In genomic region chr14:57187814-57188213, GRCm38 (mm10) we compare ENCODE assay signal across 28 mouse cellular contexts. TPM values are rescaled to one million over a fixed set of nuclear protein-coding genes. Genes with fewer than 3 reads are reported as not detected.
"Had no signal": no experiment of that assay in that cellular context is flagged by ENCODE, and none has a peak within 500 bp of the region (broad histone marks: within the 10 kb centered on the region; RNA-seq: fewer than 3 reads in every experiment).

No protein-coding gene starts in this region.

- H3K36me3 ChIP-seq: heart, embryonic 10.5 days; heart, embryonic 13.5 days; heart, embryonic 15.5 days; hindbrain, embryonic 13.5 days; hindbrain, embryonic 15.5 days; kidney, embryonic 15.5 days; limb, embryonic 12.5 days; liver, embryonic 12.5 days had no signal

- H3K9me3 ChIP-seq: heart, embryonic 10.5 days; heart, embryonic 13.5 days; heart, embryonic 15.5 days; hindbrain, embryonic 13.5 days; hindbrain, embryonic 15.5 days; kidney, embryonic 15.5 days; limb, embryonic 12.5 days; liver, embryonic 12.5 days had no signal

- ATAC-seq: hindbrain, postnatal 0 days; intestine, embryonic 16.5 days; liver, embryonic 12.5 days had no signal

- H3K27ac ChIP-seq: heart, embryonic 10.5 days; heart, embryonic 13.5 days; heart, embryonic 15.5 days; hindbrain, embryonic 13.5 days; hindbrain, embryonic 15.5 days; hindbrain, postnatal 0 days; kidney, embryonic 15.5 days; kidney, postnatal 0 days; left cerebral cortex, adult 2 months; limb, embryonic 12.5 days; liver, embryonic 12.5 days; liver, embryonic 14.5 days had no signal

- H3K4me1 ChIP-seq: heart, embryonic 10.5 days; heart, embryonic 13.5 days; heart, embryonic 15.5 days; hindbrain, embryonic 13.5 days; hindbrain, embryonic 15.5 days; kidney, embryonic 15.5 days; limb, embryonic 12.5 days; liver, embryonic 12.5 days had no signal

- H3K4me2 ChIP-seq: heart, embryonic 13.5 days; heart, embryonic 15.5 days; hindbrain, embryonic 13.5 days; hindbrain, embryonic 15.5 days; kidney, embryonic 15.5 days; limb, embryonic 12.5 days; liver, embryonic 12.5 days had no signal

- H3K27me3 ChIP-seq: heart, embryonic 13.5 days; heart, embryonic 15.5 days; hindbrain, embryonic 13.5 days; hindbrain, embryonic 15.5 days; kidney, embryonic 15.5 days; limb, embryonic 12.5 days; liver, embryonic 12.5 days had no signal

- DNase-seq: gastrocnemius, postnatal 14 days; gastrocnemius, postnatal 36 days; heart, adult 18-20 months; heart, postnatal 14 days; heart, postnatal 36 days; kidney, adult 11 months; kidney, adult 2 months; kidney, adult 9 months; kidney, postnatal 14 days; kidney, postnatal 36 days; layer of hippocampus, adult 9-11 months had no signal

- H3K4me3 ChIP-seq: heart, embryonic 10.5 days; heart, embryonic 13.5 days; heart, embryonic 15.5 days; hindbrain, embryonic 13.5 days; hindbrain, embryonic 15.5 days; kidney, embryonic 15.5 days; left cerebral cortex, adult 2 months; limb, embryonic 12.5 days; liver, embryonic 12.5 days had no signal

- H3K9ac ChIP-seq: heart, embryonic 13.5 days; heart, embryonic 15.5 days; hindbrain, embryonic 13.5 days; hindbrain, embryonic 15.5 days; kidney, embryonic 15.5 days; limb, embryonic 12.5 days; liver, embryonic 12.5 days; liver, embryonic 14.5 days had no signal

RNA-seq across cellular contexts. Expression of gene Gjb6, which starts 54.4 kb away (rescaled TPM):
- polyA plus RNA-seq: heart, embryonic 15.5 days; heart, postnatal 0 days; intestine, embryonic 14.5 days; large intestine, adult 2 months; liver, adult 2 months had no signal
